Mouse (Mus musculus): ENCODE results near the gene Ak5.
"Not testable (repeated sequence)": the region's sequence is repeated elsewhere in the genome, so short reads cannot be mapped to it uniquely, and the experiment has no call there.

Ak5 gene

DNA sequence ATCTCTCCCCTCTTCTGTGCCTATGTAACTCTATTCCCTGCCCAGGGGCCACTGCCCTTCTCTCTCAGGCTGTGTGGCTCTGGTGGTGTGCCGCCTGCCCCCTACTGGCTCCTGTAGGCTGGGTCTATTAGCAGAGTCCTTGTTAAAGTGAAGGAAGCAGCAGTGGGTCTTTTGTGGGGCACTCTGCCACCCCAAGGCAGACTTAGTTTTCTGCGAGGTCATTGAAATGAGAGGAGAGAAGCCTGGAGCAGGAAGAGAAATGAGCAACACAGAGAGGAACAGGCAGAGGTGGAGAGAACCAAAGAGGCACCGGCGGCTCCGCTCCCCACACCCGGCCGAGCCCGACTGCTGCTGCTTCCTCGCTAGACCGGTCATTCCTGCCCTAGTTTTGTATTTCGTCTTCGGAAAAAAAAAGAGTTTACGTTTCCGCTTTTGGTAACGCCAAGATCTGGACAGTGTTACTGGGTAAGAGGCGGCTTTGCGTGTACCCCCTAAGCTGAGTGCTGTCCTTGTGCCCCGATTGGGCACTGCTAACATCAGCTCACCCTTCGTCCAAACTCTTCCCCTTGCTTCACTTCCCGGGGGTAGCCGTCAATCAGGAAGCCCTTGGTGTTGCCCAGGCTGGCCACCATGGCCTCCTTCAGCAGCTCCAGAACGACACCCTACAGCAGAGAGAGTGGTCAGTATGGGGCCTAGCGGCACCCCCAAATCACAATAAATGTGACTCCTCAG, 190.2 kb downstream of the Ak5 start:
- peak; percentile 68 for DNase-seq (ENCODE audit: low read depth, low spot score)

- DNase-seq (ENCODE audit: low read depth, low spot score): no peak
Measured at GRCm38 (mm10) chr3:152475894-152476293, 192.3 kb downstream of the Ak5 start.

DNA sequence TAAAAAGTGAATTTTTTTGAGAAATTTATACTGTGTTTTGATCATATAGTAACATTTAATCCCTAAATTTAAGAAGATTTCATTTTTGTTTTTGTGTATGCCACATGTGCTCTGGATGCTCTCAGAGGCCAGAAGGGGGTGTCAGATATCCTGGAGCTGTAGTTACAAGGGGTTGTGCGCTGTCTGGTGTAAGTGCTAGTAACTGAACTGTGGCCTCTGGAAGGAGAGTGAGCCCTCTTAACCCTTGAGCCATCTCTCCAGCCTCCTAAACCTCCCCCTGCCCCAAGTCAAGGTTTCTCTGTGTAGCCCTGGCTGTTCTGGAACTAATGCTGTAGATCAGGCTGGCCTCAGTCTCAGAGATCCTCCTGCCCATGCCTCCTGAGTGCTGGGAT, 192.9 kb downstream of the Ak5 start:
- DNase-seq (ENCODE audit: low read depth, low spot score): no peak

DNA sequence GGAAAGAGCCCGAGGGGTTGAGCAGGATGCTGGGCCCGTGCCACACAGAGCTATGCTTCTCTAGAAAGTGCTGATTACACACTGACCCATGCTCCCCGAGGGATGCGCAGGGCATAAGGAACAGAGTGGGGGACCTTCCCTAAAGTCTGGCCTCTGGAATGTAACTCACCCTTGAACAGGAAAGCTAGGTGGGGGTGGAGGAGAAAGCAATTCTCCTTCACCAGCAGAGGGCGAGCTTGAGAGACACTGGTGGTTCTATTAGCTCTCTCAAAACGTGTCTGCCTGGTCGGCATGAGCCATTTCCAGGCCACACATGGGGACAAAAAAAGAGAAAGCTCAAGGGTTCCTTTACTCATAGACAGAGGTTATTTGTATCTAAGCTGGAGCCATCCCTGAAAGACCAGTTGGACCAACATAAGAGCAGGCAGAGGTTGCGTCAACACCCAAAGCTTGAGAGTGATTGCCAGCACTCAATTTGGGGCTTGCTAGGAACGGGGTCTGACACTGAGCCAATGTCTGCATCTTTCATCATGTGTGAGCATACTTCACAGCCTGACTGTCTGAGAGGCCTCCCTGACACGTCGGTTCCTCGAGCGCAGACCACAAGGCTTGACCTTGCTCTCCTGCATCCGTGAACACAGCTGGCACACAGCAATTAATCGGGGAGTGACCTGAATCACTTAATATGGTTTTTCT, 193.4 kb downstream of the Ak5 start:
- peak; percentile 89 for DNase-seq (ENCODE audit: low read depth, low spot score)

GRCm38 (mm10) chr3:152472676-152473075, 195.5 kb downstream of the Ak5 start:
- no peak for DNase-seq (ENCODE audit: low read depth, low spot score)

DNA sequence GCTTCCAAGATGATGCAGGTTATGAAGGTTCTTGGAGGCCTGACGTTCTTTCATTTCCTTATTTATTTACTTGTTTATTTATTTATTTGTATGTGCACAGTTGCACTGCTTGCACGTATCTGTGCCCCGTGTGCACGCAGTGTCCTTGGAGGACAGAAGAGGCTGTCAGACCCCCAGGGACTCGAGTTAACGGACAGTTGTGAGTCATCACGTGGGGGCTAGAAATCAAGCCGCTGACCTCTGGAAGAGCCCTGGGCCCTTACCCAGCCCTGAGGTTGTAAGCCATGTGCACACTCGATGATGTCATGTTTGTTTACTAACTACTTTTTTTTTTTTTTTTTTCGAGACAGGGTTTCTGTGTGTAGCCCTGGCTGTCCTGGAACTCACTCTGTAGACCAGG, 197.8 kb downstream of the Ak5 start:
- DNase-seq (ENCODE audit: low read depth, low spot score): no peak

GRCm38 (mm10) chr3:152469423-152470200, 198.5 kb downstream of the Ak5 start:
- no peak for DNase-seq (ENCODE audit: low read depth, low spot score)

DNA sequence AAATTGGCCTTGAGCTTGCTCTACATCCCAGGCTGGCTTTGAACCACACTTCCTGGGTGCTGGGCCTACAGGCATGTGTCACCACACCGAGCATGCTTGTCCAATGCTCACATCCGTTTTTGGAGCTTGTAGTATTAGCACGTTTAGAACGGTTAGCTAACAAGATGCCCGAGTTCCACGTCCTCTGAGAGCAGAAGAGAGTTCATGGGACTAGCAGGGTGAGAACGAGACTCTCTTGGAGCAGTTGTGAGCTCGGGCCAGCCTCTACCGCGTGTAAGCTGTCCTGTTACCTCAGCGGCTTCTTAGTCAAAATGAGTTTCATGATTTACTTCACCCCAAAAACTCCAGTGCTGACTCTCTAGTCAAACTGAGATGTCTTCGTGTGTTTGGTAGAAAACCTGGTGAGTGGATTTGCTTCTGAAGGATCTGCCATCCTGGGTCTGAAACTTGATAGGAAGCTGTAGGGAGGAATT, 199.6 kb downstream of the Ak5 start:
- no peak for DNase-seq (ENCODE audit: low read depth, low spot score)

GRCm38 (mm10) chr3:152468032-152468431, 200.1 kb downstream of the Ak5 start:
- DNase-seq (ENCODE audit: low read depth, low spot score): no peak

DNA sequence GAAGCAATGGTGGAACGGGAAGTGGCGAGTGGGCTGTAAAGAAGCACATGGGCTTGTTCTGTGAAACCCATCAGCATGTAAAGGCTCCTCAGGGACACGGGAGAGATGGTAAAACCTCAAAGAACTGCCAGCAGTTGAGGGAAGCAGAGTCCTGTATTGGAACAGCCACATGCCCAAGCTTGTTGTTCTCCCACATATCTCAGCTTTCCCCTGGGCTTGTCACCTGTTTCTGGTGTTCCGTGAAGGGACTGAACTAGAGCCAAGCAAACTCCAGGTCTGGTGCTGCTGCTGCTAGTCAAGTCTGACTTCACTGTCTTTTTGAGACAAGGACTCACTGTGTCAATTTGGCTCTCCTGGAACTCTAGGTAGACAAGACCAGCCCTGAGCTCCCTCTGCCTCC, 200.8 kb downstream of the Ak5 start:
- no peak for DNase-seq (ENCODE audit: low read depth, low spot score)

DNA sequence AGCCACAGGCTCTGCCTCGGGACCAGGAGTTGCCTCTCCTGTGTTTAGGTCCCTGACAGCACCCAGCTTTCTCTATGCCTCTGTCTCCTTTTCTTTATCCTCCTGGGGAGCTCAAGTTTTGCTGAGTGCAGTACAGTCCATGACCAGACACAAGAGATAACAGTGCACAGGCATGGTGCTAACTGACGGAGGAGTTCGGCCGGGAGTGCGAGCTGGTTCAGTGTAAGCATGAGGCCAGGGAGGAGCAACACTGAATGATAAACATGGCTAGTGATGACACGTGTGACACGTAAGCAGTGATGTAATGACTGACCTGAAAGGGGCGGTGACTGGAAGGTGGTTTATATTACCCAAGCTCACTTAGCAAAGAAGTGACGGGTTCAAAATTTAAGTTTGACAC, 201.3 kb downstream of the Ak5 start:
- DNase-seq (ENCODE audit: low read depth, low spot score): no peak

- DNase-seq (ENCODE audit: low read depth, low spot score): peak; percentile 57
Measured at GRCm38 (mm10) chr3:152465338-152465737, 202.8 kb downstream of the Ak5 start.

- DNase-seq (ENCODE audit: low read depth, low spot score): no peak
Measured at GRCm38 (mm10) chr3:152464462-152464861, 203.7 kb downstream of the Ak5 start.

DNA sequence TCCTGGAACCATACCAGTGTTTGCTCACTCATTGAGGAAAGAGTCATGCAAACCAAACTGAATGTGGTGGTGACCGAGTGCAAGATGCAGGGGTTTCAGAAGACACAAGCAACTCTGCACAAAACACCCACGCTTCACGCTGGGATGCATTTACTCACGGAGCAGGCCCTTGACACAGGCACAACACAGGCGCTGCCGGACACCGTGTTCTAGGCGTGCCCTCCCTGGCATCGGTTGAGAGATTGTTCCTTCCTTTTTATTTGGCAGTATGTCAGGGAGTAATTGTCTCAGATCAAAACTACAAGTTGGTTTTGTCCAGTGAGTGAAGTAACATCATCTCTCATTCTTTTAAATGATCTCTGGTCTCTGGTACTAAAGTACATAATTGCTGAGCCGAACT, 205.3 kb downstream of the Ak5 start:
- DNase-seq (ENCODE audit: low read depth, low spot score): no peak

- DNase-seq (ENCODE audit: low read depth, low spot score): no peak
Measured at GRCm38 (mm10) chr3:152462038-152462547, 206.1 kb downstream of the Ak5 start.

- DNase-seq (ENCODE audit: low read depth, low spot score): no peak
Measured at GRCm38 (mm10) chr3:152460802-152461201, 207.4 kb downstream of the Ak5 start.

DNA sequence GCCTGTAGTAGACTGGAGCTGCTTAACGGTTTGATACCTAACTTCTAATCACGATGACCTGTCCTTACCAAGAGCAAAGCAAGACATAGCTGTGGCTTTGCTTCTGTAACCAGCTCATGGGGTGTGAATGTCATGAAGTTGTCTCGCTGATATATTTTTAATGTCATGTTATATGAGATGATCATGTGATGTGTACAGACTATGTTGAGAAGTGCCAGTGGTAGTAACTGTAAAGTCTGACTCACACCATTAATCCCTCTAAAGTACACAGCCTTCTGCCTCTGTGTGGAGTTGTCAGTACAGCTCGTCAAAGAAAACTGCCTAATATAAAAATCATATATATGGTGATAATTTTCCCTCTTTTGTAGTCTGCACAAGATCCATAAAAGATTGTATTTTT, 209.3 kb downstream of the Ak5 start:
- DNase-seq (ENCODE audit: low read depth, low spot score): not testable (repeated sequence)

- no peak for DNase-seq (ENCODE audit: low read depth, low spot score)
Measured at GRCm38 (mm10) chr3:152457308-152458035, 210.7 kb downstream of the Ak5 start.

DNA sequence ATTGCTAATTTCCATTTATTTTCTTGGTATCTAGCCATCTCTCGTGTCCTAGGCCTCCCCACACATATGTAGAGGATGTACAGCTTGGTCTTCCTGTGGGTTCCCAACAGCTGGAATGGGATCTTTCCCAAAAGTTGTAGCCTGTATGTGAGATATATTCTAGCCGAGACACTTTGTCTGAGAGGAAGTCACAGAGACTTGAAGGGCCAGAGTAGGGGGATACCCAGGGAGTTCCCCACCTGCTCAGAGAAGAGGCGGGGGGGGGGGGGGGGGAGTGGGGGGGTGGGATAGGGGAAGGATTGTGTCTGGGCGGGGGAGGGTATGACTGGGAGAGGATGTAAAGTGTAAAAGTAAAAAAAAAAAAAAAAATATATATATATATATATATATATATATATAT, 215.0 kb downstream of the Ak5 start:
- no peak for DNase-seq (ENCODE audit: low read depth, low spot score)

DNA sequence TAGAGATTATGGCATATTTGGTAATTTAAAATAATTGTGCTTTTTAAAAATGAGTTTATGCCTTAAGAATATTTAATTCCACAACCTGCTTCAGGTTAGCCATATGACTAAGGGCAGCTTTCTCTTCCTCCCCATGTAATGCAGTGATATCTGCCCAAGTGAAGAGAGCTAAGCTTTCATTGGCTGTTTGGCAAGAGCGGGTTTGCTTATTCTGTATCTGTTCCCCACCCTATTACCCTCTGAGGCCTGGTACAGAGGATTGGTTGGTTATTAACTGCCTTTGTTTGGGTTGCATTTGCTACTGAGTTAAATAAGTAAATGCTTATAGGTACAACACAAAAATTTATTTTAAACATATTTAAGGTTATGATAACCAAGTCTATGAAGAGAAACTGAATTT, 221.2 kb downstream of the Ak5 start:
- no peak for DNase-seq (ENCODE audit: low read depth, low spot score)

- DNase-seq (ENCODE audit: low read depth, low spot score): no peak
Measured at GRCm38 (mm10) chr3:152444114-152444513, 224.0 kb downstream of the Ak5 start.

- no peak for DNase-seq (ENCODE audit: low read depth, low spot score)
Measured at GRCm38 (mm10) chr3:152442795-152443194, 225.4 kb downstream of the Ak5 start.
